Mouse (Mus musculus): ENCODE measurements around the gene Mettl8. TPM values are rescaled to one million over a fixed set of nuclear protein-coding genes. Genes with fewer than 3 reads are reported as not detected.

The Mettl8 gene
- total RNA-seq, 2 experiments from 2014 or later, result 11.1 to 13.0 TPM

GRCm38 (mm10) chr2:70995900-70996299 lies 59.5 kb downstream of the Mettl8 start:
- no peak for ATAC-seq (replicated peaks; ENCODE audit: low FRiP score, poor library complexity, severe bottlenecking)

GRCm38 (mm10) chr2:70993740-70994139 lies 61.6 kb downstream of the Mettl8 start:
- peak; percentile 34; the same call in 1 of the 2 replicates for ATAC-seq (replicated peaks; ENCODE audit: low FRiP score, poor library complexity, severe bottlenecking)

GRCm38 (mm10) chr2:70992715-70993114 lies 62.7 kb downstream of the Mettl8 start:
- ATAC-seq (replicated peaks; ENCODE audit: low FRiP score, poor library complexity, severe bottlenecking), result no peak

GRCm38 (mm10) chr2:70990196-70990595 lies 65.2 kb downstream of the Mettl8 start:
- ATAC-seq (replicated peaks; ENCODE audit: low FRiP score, poor library complexity, severe bottlenecking), result no peak

GRCm38 (mm10) chr2:70989201-70990191 lies 65.9 kb downstream of the Mettl8 start:
- ATAC-seq (replicated peaks; ENCODE audit: low FRiP score, poor library complexity, severe bottlenecking), result no peak

- ATAC-seq (replicated peaks; ENCODE audit: low FRiP score, poor library complexity, severe bottlenecking), result no peak
These were observed 77.1 kb downstream of the Mettl8 start for GRCm38 (mm10) chr2:70978271-70978670.

- peak; percentile 52; the same call in 1 of the 2 replicates for ATAC-seq (replicated peaks; ENCODE audit: low FRiP score, poor library complexity, severe bottlenecking)
These were observed 80.6 kb downstream of the Mettl8 start for GRCm38 (mm10) chr2:70974769-70975168.

- no peak for ATAC-seq (replicated peaks; ENCODE audit: low FRiP score, poor library complexity, severe bottlenecking)
These were observed 82.4 kb downstream of the Mettl8 start for GRCm38 (mm10) chr2:70972795-70973518.

- no peak for ATAC-seq (replicated peaks; ENCODE audit: low FRiP score, poor library complexity, severe bottlenecking)
These were observed 85.1 kb downstream of the Mettl8 start for GRCm38 (mm10) chr2:70970158-70970741.

GRCm38 (mm10) chr2:70968305-70968704 lies 87.1 kb downstream of the Mettl8 start:
- ATAC-seq (replicated peaks; ENCODE audit: low FRiP score, poor library complexity, severe bottlenecking), result no peak

GRCm38 (mm10) chr2:70967216-70967615 lies 88.2 kb downstream of the Mettl8 start:
- no peak for ATAC-seq (replicated peaks; ENCODE audit: low FRiP score, poor library complexity, severe bottlenecking)

- no peak for ATAC-seq (replicated peaks; ENCODE audit: low FRiP score, poor library complexity, severe bottlenecking)
These were observed 90.6 kb downstream of the Mettl8 start for GRCm38 (mm10) chr2:70964809-70965208.

GRCm38 (mm10) chr2:70962921-70963320 lies 92.5 kb downstream of the Mettl8 start:
- ATAC-seq (replicated peaks; ENCODE audit: low FRiP score, poor library complexity, severe bottlenecking), result no peak

- ATAC-seq (replicated peaks; ENCODE audit: low FRiP score, poor library complexity, severe bottlenecking), result no peak
These were observed 94.1 kb downstream of the Mettl8 start for GRCm38 (mm10) chr2:70961086-70961941.

- no peak for ATAC-seq (replicated peaks; ENCODE audit: low FRiP score, poor library complexity, severe bottlenecking)
These were observed 95.3 kb downstream of the Mettl8 start for GRCm38 (mm10) chr2:70960090-70960489.

GRCm38 (mm10) chr2:70959337-70959736 lies 96.0 kb downstream of the Mettl8 start:
- ATAC-seq (replicated peaks; ENCODE audit: low FRiP score, poor library complexity, severe bottlenecking), result no peak

GRCm38 (mm10) chr2:70958536-70958935 lies 96.8 kb downstream of the Mettl8 start:
- no peak for ATAC-seq (replicated peaks; ENCODE audit: low FRiP score, poor library complexity, severe bottlenecking)

GRCm38 (mm10) chr2:70953616-70954015 lies 101.8 kb downstream of the Mettl8 start:
- peak; percentile 91 for ATAC-seq (replicated peaks; ENCODE audit: low FRiP score, poor library complexity, severe bottlenecking)

- ATAC-seq (replicated peaks; ENCODE audit: low FRiP score, poor library complexity, severe bottlenecking), result no peak
These were observed 103.4 kb downstream of the Mettl8 start for GRCm38 (mm10) chr2:70951944-70952343.

All from erythroblast, adult 5-6 weeks (primary cell).